Comparison of ENCODE assay signal across 12 mouse cellular contexts in genomic region chr4:106869539-106869951, GRCm38 (mm10). TPM values are rescaled to one million over a fixed set of nuclear protein-coding genes. Genes with fewer than 3 reads are reported as not detected.
DNase-seq lines count a peak whose midpoint lies in the region; ATAC-seq and TF ChIP-seq lines count a peak whose summit lies in the region.
"Had no signal": no experiment of that assay in that cellular context is flagged by ENCODE, and none has a peak within 500 bp of the region (broad histone marks: within the 10 kb centered on the region; RNA-seq: fewer than 3 reads in every experiment).

No protein-coding gene starts in this region.

- H3K4me3 ChIP-seq in heart, embryonic 10.5 days, result 0 out of 2 replicates have a peak overlapping the region, but pooled peaks have one; percentile 12
- no peak overlapping the region for H3K4me3 ChIP-seq in heart, adult 2 months
- no peak overlapping the region for H3K4me3 ChIP-seq in limb, embryonic 14.5 days (replicated peaks; ENCODE audit: low read length)
- H3K4me3 ChIP-seq: left cerebral cortex, adult 2 months had no signal

- H3K4me1 ChIP-seq in heart, embryonic 10.5 days, result peaks cover 55% of the 10 kb centered on the region
- peaks cover 1% of the 10 kb centered on the region; the same call in 1 of the 2 replicates for H3K4me1 ChIP-seq in heart, adult 2 months (ENCODE audit: control insufficient read depth, insufficient read depth, low read length)
- H3K4me1 ChIP-seq in limb, embryonic 14.5 days (ENCODE audit: control insufficient read depth, insufficient read depth, low read length), result peaks cover 40% of the 10 kb centered on the region

- no peak for TF ChIP-seq EP300 in heart, adult 2 months (IDR thresholded peaks at IDR 0.05; ENCODE audit: insufficient read depth, low read depth, low read length)

- no peak overlapping the region for H3K9ac ChIP-seq in heart, adult 2 months (ENCODE audit: low read depth, low read length)
- no peak overlapping the region for H3K9ac ChIP-seq in limb, embryonic 14.5 days (ENCODE audit: low read depth, low read length, severe bottlenecking)

- no peaks in the 10 kb centered on the region for H3K79me2 ChIP-seq in heart, adult 2 months (replicated peaks; ENCODE audit: control insufficient read depth, insufficient read depth, low read length)

- intact Hi-C loops in heart, adult 2 months (cut with DNase I), result no loop called here

- H3K36me3 ChIP-seq in heart, embryonic 10.5 days, result no peaks in the 10 kb centered on the region
- H3K36me3 ChIP-seq in heart, adult 2 months (ENCODE audit: control insufficient read depth, insufficient read depth, low read length), result no peaks in the 10 kb centered on the region
- H3K36me3 ChIP-seq in limb, embryonic 14.5 days (ENCODE audit: control insufficient read depth, insufficient read depth, low read length), result no peaks in the 10 kb centered on the region

- no peaks in the 10 kb centered on the region for H3K9me3 ChIP-seq in heart, embryonic 10.5 days
- H3K9me3 ChIP-seq in limb, embryonic 14.5 days (ENCODE audit: control insufficient read depth, low read length), result no peaks in the 10 kb centered on the region

- peak overlapping the region; percentile 85 for H3K27ac ChIP-seq in heart, embryonic 10.5 days
- H3K27ac ChIP-seq in heart, adult 2 months, result no peak overlapping the region
- H3K27ac ChIP-seq in limb, embryonic 14.5 days (replicated peaks; ENCODE audit: low read depth, low read length), result peak overlapping the region; percentile 38; the same call in 1 of the 2 replicates
- H3K27ac ChIP-seq: kidney, postnatal 0 days; left cerebral cortex, adult 2 months had no signal

- no peak overlapping the region for H3K4me2 ChIP-seq in limb, embryonic 14.5 days (replicated peaks; ENCODE audit: low read depth, low read length, severe bottlenecking)

- no peak for TF ChIP-seq POLR2A in heart, adult 2 months (IDR thresholded peaks at IDR 0.05; ENCODE audit: insufficient read depth, low read depth, low read length)
- no peak for TF ChIP-seq POLR2A in limb, embryonic 14.5 days (IDR thresholded peaks at IDR 0.05; ENCODE audit: borderline replicate concordance, extremely low read depth, insufficient read depth, insufficient read length)

- DNase-seq in heart, embryonic 10.5 days (ENCODE audit: low spot score), result no peak
- no peak for DNase-seq in heart, adult 2 months
- peak; percentile 57 for DNase-seq in 416B (ENCODE audit: low read depth)
- peak; percentile 58 for DNase-seq in T-cell, adult 2 months (ENCODE audit: low spot score)
- no peak for DNase-seq in limb, embryonic 14.5 days (ENCODE audit: low spot score)
- DNase-seq in urinary bladder, adult 18-20 months (ENCODE audit: low spot score in 2 of 2), result no peak
- DNase-seq in cerebellum, adult 8-10 months, result no peak
- DNase-seq: adrenal gland, postnatal 25 days; cerebellum, adult 2 months had no signal

- H3K27me3 ChIP-seq in heart, embryonic 10.5 days (ENCODE audit: insufficient read depth, poor library complexity, severe bottlenecking), result no peaks in the 10 kb centered on the region
- no peaks in the 10 kb centered on the region for H3K27me3 ChIP-seq in heart, adult 2 months (ENCODE audit: control insufficient read depth, insufficient read depth, low read length)
- H3K27me3 ChIP-seq in limb, embryonic 14.5 days (ENCODE audit: control insufficient read depth, insufficient read depth, low read length), result no peaks in the 10 kb centered on the region

- no peak for ATAC-seq in limb, embryonic 14.5 days (ENCODE audit: low FRiP score, low read depth)
- ATAC-seq in megakaryocyte-erythroid progenitor cell, adult 5-6 weeks (replicated peaks; ENCODE audit: low FRiP score, low TSS enrichment, poor library complexity, severe bottlenecking), result no peak

- 55% methylated on average over 3 of the region's 3 CpGs for WGBS in heart, embryonic 10.5 days
- WGBS in heart, adult 2 months, result 45% methylated on average over 3 of the region's 3 CpGs
- 40% methylated on average over 3 of the region's 3 CpGs for WGBS in limb, embryonic 14.5 days

- no peak for TF ChIP-seq CTCF in heart, adult 2 months (IDR thresholded peaks at IDR 0.05)

RNA-seq across cellular contexts. Expression of gene Ssbp3, which starts 41.0 kb away (rescaled TPM):
- polyA plus RNA-seq in heart, embryonic 10.5 days (2016; fragmentation: Nextera tagmentation; extraction: Ambion mirVana), result 69.6 and 139 TPM in 2 replicates
- 10 to 100 TPM; 37.3 to 39.0 TPM for total RNA-seq in heart, adult 2 months (2021)
- 26.1 and 26.6 TPM in 2 replicates for polyA plus RNA-seq in heart, adult 2 months (2012; rRNA removed)
- polyA plus RNA-seq in limb, embryonic 14.5 days (2012; rRNA removed), result 191 and 202 TPM in 2 replicates
- polyA plus RNA-seq in limb, embryonic 14.5 days (2014; fragmentation: Nextera tagmentation; extraction: Ambion mirVana), result 94.3 and 115 TPM in 2 replicates
- total RNA-seq in megakaryocyte-erythroid progenitor cell, adult 5-6 weeks (2014; fragmentation: Nextera tagmentation), result 104 and 138 TPM in 2 replicates
- 50.5 and 63.4 TPM in 2 replicates for total RNA-seq in megakaryocyte-erythroid progenitor cell, adult 5-6 weeks (2017)

Comparison
In these comparisons a context has a peak if more than half of its experiments do, and no peak if none do; other contexts are left out.
1. DNase-seq: peak in 416B (single experiment) and T-cell, adult 2 months (single experiment); none in heart, embryonic 10.5 days (single experiment), heart, adult 2 months (0 of 2), limb, embryonic 14.5 days (single experiment), urinary bladder, adult 18-20 months (0 of 2) and cerebellum, adult 8-10 months (single experiment).